Mouse (Mus musculus) thymus, postnatal 10 days (tissue): ENCODE data around the gene Fbxl18.
A peak's percentile ranks its signal among the peaks of the same experiment; 100 is the strongest.

Experiments
- DNase-seq, 2 experiments: peaks; one replicate each; pipeline ENCODE4 v3.0.0; 2021; ENCODE audit warnings: low spot score in 2 of 2

The Fbxl18 gene

GRCm38 (mm10) chr5:142823096-142824062, 71.8 kb downstream of the Fbxl18 start:
- DNase-seq, result no peak

GRCm38 (mm10) chr5:142822286-142823095, 72.7 kb downstream of the Fbxl18 start:
- DNase-seq, result no peak

GRCm38 (mm10) chr5:142821974-142822285, 73.3 kb downstream of the Fbxl18 start:
- no peak for DNase-seq

GRCm38 (mm10) chr5:142821266-142821973, 73.8 kb downstream of the Fbxl18 start:
- no peak for DNase-seq

- DNase-seq, result no peak
These were observed 74.7 kb downstream of the Fbxl18 start for GRCm38 (mm10) chr5:142820276-142821265.

GRCm38 (mm10) chr5:142819385-142820275, 75.6 kb downstream of the Fbxl18 start:
- DNase-seq, result no peak

- DNase-seq, result no peak
These were observed 76.5 kb downstream of the Fbxl18 start for GRCm38 (mm10) chr5:142818435-142819360.

- peak; percentile 29 to 46 for DNase-seq
These were observed 77.4 kb downstream of the Fbxl18 start, which contains the start of gene Tnrc18 for GRCm38 (mm10) chr5:142817524-142818434. Gene Tnrc18, minus strand, starts transcription at chr5:142817662.
